Mouse (Mus musculus) hindbrain, embryonic 16.5 days (tissue): ENCODE data around the gene Pink1. TPM values are rescaled to one million over a fixed set of nuclear protein-coding genes. Genes with fewer than 3 reads are reported as not detected.

ENCODE experiments used
- ATAC-seq: fragments of 200-750 bp; cut with Nextera tagmentation; 2 replicates; pipeline ENCODE4 v1.8.0; 2017; ENCODE audit warnings: moderate TSS enrichment, moderate library complexity
- H3K27ac ChIP-seq: fragments of 300-500 bp; sonication (generic); 2 replicates; pipeline ENCODE4 v1.5.1; 2014; ENCODE audit warnings: low read depth, mild to moderate bottlenecking, control low read depth, low read length, moderate library complexity
- H3K27me3 ChIP-seq: fragments of 300-500 bp; sonication (generic); replicated peaks from 2 replicates; pipeline ENCODE4 v1.6.1; 2014; ENCODE audit warnings: low read length; ENCODE audit not compliant: control insufficient read depth, insufficient read depth
- H3K36me3 ChIP-seq: fragments of 300-500 bp; sonication (generic); 2 replicates; pipeline ENCODE4 v1.6.1; 2014; ENCODE audit warnings: mild to moderate bottlenecking, low read length, moderate library complexity, mixed read lengths; ENCODE audit not compliant: control insufficient read depth, insufficient read depth
- H3K4me1 ChIP-seq: fragments of 300-500 bp; sonication (generic); 2 replicates; pipeline ENCODE4 v1.6.1; 2014; ENCODE audit warnings: low read depth, low read length; ENCODE audit not compliant: control insufficient read depth, insufficient read depth
- H3K4me2 ChIP-seq: fragments of 300-500 bp; sonication (generic); 2 replicates; pipeline ENCODE4 v1.6.1; 2014; ENCODE audit warnings: mild to moderate bottlenecking, low read length, control low read depth, moderate library complexity
- H3K4me3 ChIP-seq: fragments of 300-500 bp; sonication (generic); 2 replicates; pipeline ENCODE4 v1.5.1; 2014; ENCODE audit warnings: mild to moderate bottlenecking, low read length, control low read depth, moderate library complexity
- H3K9ac ChIP-seq: fragments of 300-500 bp; sonication (generic); 2 replicates; pipeline ENCODE4 v1.6.1; 2014; ENCODE audit warnings: low read depth, mild to moderate bottlenecking, control low read depth, low read length, moderate library complexity
- H3K9me3 ChIP-seq: fragments of 300-500 bp; sonication (generic); 2 replicates; pipeline ENCODE4 v1.6.1; 2014; ENCODE audit warnings: mild to moderate bottlenecking, low read length, moderate library complexity; ENCODE audit not compliant: control insufficient read depth
- WGBS: fragments of 180-500 bp; shearing (Covaris S2); extraction: QIAGEN DNeasy Blood & Tissue Kit; methylation state at CpG from one replicate; pipeline ENCODE4 v1.1.7; 2014; 5-methylcytosine and 5-hydroxymethylcytosine counted together
- polyA plus RNA-seq: library from polyadenylated mRNA; unstranded; fragments of >200 nt; fragmentation: Nextera tagmentation; extraction: Ambion mirVana; gene quantifications from 2 replicates; pipeline ENCODE4 v1.2.1, GENCODE M21; 2015

Gene Pink1
- polyA plus RNA-seq, 1 experiment from 2014 or later = 100 TPM

- Histone ChIP-seq H3K4me3 (no peak overlapping the region), H3K27me3 (no peaks in the 10 kb centered on the region), H3K4me2 (peak overlapping the region; percentile 1), H3K27ac (0 out of 2 replicates have a peak overlapping the region, but pooled peaks have one; percentile 51), H3K9me3 (no peaks in the 10 kb centered on the region), H3K36me3 (no peaks in the 10 kb centered on the region), H3K9ac (peak overlapping the region; percentile 41; the same call in 1 of the 2 replicates), H3K4me1 (peaks cover 3% of the 10 kb centered on the region)
- WGBS = 6% methylated on average over 11 of the region's 11 CpGs
- 0 out of 2 replicates have a peak, but pooled peaks have one; percentile 34 for ATAC-seq
These were observed 35.3 kb upstream of the Pink1 start for GRCm38 (mm10) chr4:138361370-138361821.

- Histone ChIP-seq H3K4me3 (no peak overlapping the region), H3K27ac (no peak overlapping the region), H3K27me3 (no peaks in the 10 kb centered on the region), H3K4me2 (no peak overlapping the region), H3K4me1 (peaks cover 3% of the 10 kb centered on the region), H3K9ac (no peak overlapping the region), H3K9me3 (no peaks in the 10 kb centered on the region), H3K36me3 (no peaks in the 10 kb centered on the region)
- WGBS = 80% methylated on average over 3 of the region's 3 CpGs
- ATAC-seq = no peak
These were observed 32.1 kb upstream of the Pink1 start for GRCm38 (mm10) chr4:138358176-138358575.

GRCm38 (mm10) chr4:138356551-138356950 is 30.4 kb upstream of the Pink1 start:
- Histone ChIP-seq H3K9me3 (no peaks in the 10 kb centered on the region), H3K9ac (no peak overlapping the region), H3K27ac (no peak overlapping the region), H3K36me3 (no peaks in the 10 kb centered on the region), H3K27me3 (no peaks in the 10 kb centered on the region), H3K4me1 (peaks cover 3% of the 10 kb centered on the region; the same call in 1 of the 2 replicates), H3K4me2 (no peak overlapping the region), H3K4me3 (no peak overlapping the region)
- no peak for ATAC-seq
- WGBS = 91% methylated on average over 12 of the region's 12 CpGs

- ATAC-seq = no peak
These were observed 30.0 kb upstream of the Pink1 start for GRCm38 (mm10) chr4:138356141-138356540.

GRCm38 (mm10) chr4:138355496-138355895 is 29.4 kb upstream of the Pink1 start:
- 97% methylated on average over 2 of the region's 2 CpGs for WGBS

More at GRCm38 (mm10) chr4:138356141-138356540, 30.0 kb upstream of the Pink1 start:
- H3K4me2 ChIP-seq = no peak overlapping the region
- H3K4me1 ChIP-seq = peaks cover under 1% of the 10 kb centered on the region; the same call in 1 of the 2 replicates
- WGBS = 90% methylated on average over 8 of the region's 8 CpGs
- no peak overlapping the region for H3K4me3 ChIP-seq
- no peak overlapping the region for H3K27ac ChIP-seq
- H3K27me3 ChIP-seq = no peaks in the 10 kb centered on the region
- H3K9ac ChIP-seq = no peak overlapping the region
- no peaks in the 10 kb centered on the region for H3K36me3 ChIP-seq
- no peaks in the 10 kb centered on the region for H3K9me3 ChIP-seq

GRCm38 (mm10) chr4:138353438-138354171 is 27.5 kb upstream of the Pink1 start:
- no peaks in the 10 kb centered on the region for H3K9me3 ChIP-seq
- H3K9ac ChIP-seq = no peak overlapping the region
- H3K36me3 ChIP-seq = no peaks in the 10 kb centered on the region
- H3K4me2 ChIP-seq = no peak overlapping the region
- 60% methylated on average over 10 of the region's 10 CpGs for WGBS
- no peak for ATAC-seq
- H3K27ac ChIP-seq = no peak overlapping the region
- no peaks in the 10 kb centered on the region for H3K4me1 ChIP-seq
- no peak overlapping the region for H3K4me3 ChIP-seq
- no peaks in the 10 kb centered on the region for H3K27me3 ChIP-seq

More at GRCm38 (mm10) chr4:138355496-138355895, 29.4 kb upstream of the Pink1 start:
- Histone ChIP-seq H3K27ac (no peak overlapping the region), H3K4me1 (no peaks in the 10 kb centered on the region), H3K4me2 (no peak overlapping the region), H3K9me3 (no peaks in the 10 kb centered on the region), H3K9ac (no peak overlapping the region), H3K36me3 (no peaks in the 10 kb centered on the region), H3K4me3 (no peak overlapping the region), H3K27me3 (no peaks in the 10 kb centered on the region)
- ATAC-seq = no peak

- Histone ChIP-seq H3K27me3 (no peaks in the 10 kb centered on the region), H3K4me2 (no peak overlapping the region), H3K9ac (no peak overlapping the region), H3K9me3 (no peaks in the 10 kb centered on the region), H3K4me1 (no peaks in the 10 kb centered on the region), H3K36me3 (no peaks in the 10 kb centered on the region), H3K27ac (no peak overlapping the region), H3K4me3 (no peak overlapping the region)
- no peak for ATAC-seq
- WGBS = 89% methylated on average over 6 of the region's 6 CpGs
These were observed 26.6 kb upstream of the Pink1 start for GRCm38 (mm10) chr4:138352692-138353091.

- Histone ChIP-seq H3K4me2 (no peak overlapping the region), H3K9me3 (no peaks in the 10 kb centered on the region), H3K27me3 (no peaks in the 10 kb centered on the region), H3K36me3 (no peaks in the 10 kb centered on the region), H3K27ac (no peak overlapping the region), H3K9ac (no peak overlapping the region), H3K4me3 (no peak overlapping the region), H3K4me1 (no peaks in the 10 kb centered on the region)
- WGBS = 88% methylated on average over 5 of the region's 5 CpGs
- no peak for ATAC-seq
These were observed 25.7 kb upstream of the Pink1 start for GRCm38 (mm10) chr4:138351821-138352220.

- Histone ChIP-seq H3K27ac (no peak overlapping the region), H3K4me3 (no peak overlapping the region), H3K36me3 (no peaks in the 10 kb centered on the region)
These were observed 22.6 kb upstream of the Pink1 start for GRCm38 (mm10) chr4:138348716-138349115.

More at GRCm38 (mm10) chr4:138348716-138349115, 22.6 kb upstream of the Pink1 start:
- H3K9me3 ChIP-seq = no peaks in the 10 kb centered on the region
- H3K4me1 ChIP-seq = no peaks in the 10 kb centered on the region
- H3K4me2 ChIP-seq = no peak overlapping the region
- H3K9ac ChIP-seq = no peak overlapping the region
- ATAC-seq = no peak
- H3K27me3 ChIP-seq = no peaks in the 10 kb centered on the region
- 82% methylated on average over 7 of the region's 7 CpGs for WGBS
